Mouse (Mus musculus) midbrain, embryonic 16.5 days (tissue): ENCODE measurements at regions not wholly inside any gene's neighbourhood (a gene's known extent, or its start where the extent isn't known, plus 50 kb on each side); places are given as distances from the start of the nearest gene placed in this dataset.

Experiments
- ATAC-seq: fragments of 200-750 bp; cut with Nextera tagmentation; 2 replicates; pipeline ENCODE4 v1.8.0; 2017; ENCODE audit warnings: moderate TSS enrichment
- H3K27ac ChIP-seq: fragments of 300-500 bp; sonication (generic); 2 replicates; pipeline ENCODE4 v1.5.1; 2014; ENCODE audit warnings: mild to moderate bottlenecking, low read length, mixed read lengths
- H3K27me3 ChIP-seq: fragments of 300-500 bp; sonication (generic); 2 replicates; pipeline ENCODE4 v1.6.1; 2014; ENCODE audit warnings: low read depth, low read length, mixed read lengths; ENCODE audit not compliant: control insufficient read depth, insufficient read depth
- H3K36me3 ChIP-seq: fragments of 300-500 bp; sonication (generic); 2 replicates; pipeline ENCODE4 v1.6.1; 2014; ENCODE audit warnings: mild to moderate bottlenecking, low read length, moderate library complexity, mixed read lengths; ENCODE audit not compliant: control insufficient read depth, insufficient read depth
- H3K4me1 ChIP-seq: fragments of 300-500 bp; sonication (generic); 2 replicates; pipeline ENCODE4 v1.6.1; 2014; ENCODE audit warnings: mild to moderate bottlenecking, low read length, mixed read lengths; ENCODE audit not compliant: control insufficient read depth, insufficient read depth
- H3K4me2 ChIP-seq: fragments of 300-500 bp; sonication (generic); 2 replicates; pipeline ENCODE4 v1.6.1; 2014; ENCODE audit warnings: mild to moderate bottlenecking, low read length, mixed read lengths
- H3K4me3 ChIP-seq: fragments of 300-500 bp; sonication (generic); 2 replicates; pipeline ENCODE4 v1.5.1; 2014; ENCODE audit warnings: low read depth, mild to moderate bottlenecking, low read length, moderate library complexity, mixed read lengths
- H3K9ac ChIP-seq: fragments of 300-500 bp; sonication (generic); 2 replicates; pipeline ENCODE4 v1.6.1; 2014; ENCODE audit warnings: low read depth, low read length, mixed read lengths
- H3K9me3 ChIP-seq: fragments of 300-500 bp; sonication (generic); replicated peaks from 2 replicates; pipeline ENCODE4 v1.6.1; 2014; ENCODE audit warnings: mild to moderate bottlenecking, low read length, mixed read lengths; ENCODE audit not compliant: control insufficient read depth, poor library complexity, severe bottlenecking
- WGBS: fragments of 180-500 bp; shearing (Covaris S2); extraction: QIAGEN DNeasy Blood & Tissue Kit; methylation state at CpG from one replicate; pipeline ENCODE4 v1.1.7; 2014; 5-methylcytosine and 5-hydroxymethylcytosine counted together

DNA sequence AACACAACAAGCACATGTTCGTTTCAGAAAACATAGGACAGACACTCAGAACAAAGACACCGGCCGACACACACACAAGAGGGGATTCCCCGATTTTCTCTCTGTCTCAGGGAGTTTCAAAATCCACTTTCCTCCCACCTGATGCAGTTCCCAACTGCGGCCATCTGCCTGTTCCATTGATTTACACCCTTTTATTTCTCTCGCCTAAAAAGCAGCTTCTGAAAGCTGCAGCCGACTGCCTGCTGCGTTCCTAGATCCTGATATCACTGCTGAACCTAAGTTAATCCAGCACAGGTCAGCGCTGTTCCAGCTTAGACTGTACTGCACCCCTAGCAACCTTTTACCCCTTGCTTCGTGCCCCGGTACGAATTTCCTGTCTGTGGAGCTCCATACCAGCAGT, 237.0 kb downstream of the Impad1 start:
- Histone ChIP-seq H3K4me3 (no peak overlapping the region), H3K9me3 (no peaks in the 10 kb centered on the region), H3K36me3 (no peaks in the 10 kb centered on the region), H3K27me3 (no peaks in the 10 kb centered on the region), H3K27ac (no peak overlapping the region), H3K4me1 (no peaks in the 10 kb centered on the region), H3K4me2 (no peak overlapping the region), H3K9ac (no peak overlapping the region)
- no peak for ATAC-seq
- WGBS, result 78% methylated on average over 12 of the region's 12 CpGs

DNA sequence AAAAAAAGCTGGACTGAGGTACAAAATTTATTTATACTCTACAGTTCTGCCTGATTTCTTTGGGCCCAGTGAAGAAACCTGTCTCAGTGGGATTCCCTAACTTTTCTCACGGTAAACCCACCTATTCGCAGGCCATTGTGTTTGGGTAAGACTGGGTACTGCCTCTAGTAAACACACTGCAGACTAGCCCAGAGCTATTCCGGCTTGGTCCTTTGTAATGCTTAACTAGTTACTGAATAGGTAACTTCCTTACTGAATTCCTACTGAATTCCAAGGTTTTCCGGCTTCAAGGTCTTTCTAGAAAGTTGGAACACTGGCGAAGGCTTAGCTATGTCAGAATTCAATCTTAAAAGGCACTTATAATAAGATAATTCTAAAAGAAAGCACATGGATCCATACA, 242.9 kb downstream of the Impad1 start:
- WGBS, result 84% methylated on average over 5 of the region's 5 CpGs
- H3K4me1 ChIP-seq, result no peaks in the 10 kb centered on the region
- H3K9ac ChIP-seq, result no peak overlapping the region
- H3K27me3 ChIP-seq, result no peaks in the 10 kb centered on the region
- no peaks in the 10 kb centered on the region for H3K9me3 ChIP-seq
- H3K27ac ChIP-seq, result no peak overlapping the region
- H3K36me3 ChIP-seq, result no peaks in the 10 kb centered on the region
- no peak for ATAC-seq
- no peak overlapping the region for H3K4me2 ChIP-seq
- no peak overlapping the region for H3K4me3 ChIP-seq

DNA sequence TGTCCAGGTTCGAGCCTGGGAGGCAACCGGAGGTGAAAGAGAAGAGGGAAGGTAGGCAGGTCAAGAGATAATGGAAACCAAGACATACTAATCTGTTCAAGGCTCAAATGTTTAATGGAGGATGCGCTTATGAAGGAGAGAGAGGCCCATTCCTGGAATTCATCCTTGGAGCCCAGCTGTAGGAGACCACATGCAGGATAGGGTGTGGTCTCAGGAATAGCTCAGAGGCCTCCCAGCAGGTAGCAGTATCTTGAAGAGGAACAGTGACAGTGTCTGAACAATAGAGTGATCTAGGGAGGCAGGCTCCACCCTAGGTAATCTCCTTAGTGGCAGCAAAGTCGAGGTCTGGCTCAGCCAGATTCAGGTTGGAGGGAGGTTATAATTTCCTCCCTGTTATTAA, 243.3 kb downstream of the Impad1 start:
- Histone ChIP-seq H3K36me3 (no peaks in the 10 kb centered on the region), H3K4me2 (no peak overlapping the region), H3K4me1 (no peaks in the 10 kb centered on the region), H3K27ac (no peak overlapping the region), H3K27me3 (no peaks in the 10 kb centered on the region), H3K9me3 (no peaks in the 10 kb centered on the region), H3K9ac (no peak overlapping the region), H3K4me3 (no peak overlapping the region)
- no peak for ATAC-seq
- WGBS, result 76% methylated on average over 4 of the region's 4 CpGs

DNA sequence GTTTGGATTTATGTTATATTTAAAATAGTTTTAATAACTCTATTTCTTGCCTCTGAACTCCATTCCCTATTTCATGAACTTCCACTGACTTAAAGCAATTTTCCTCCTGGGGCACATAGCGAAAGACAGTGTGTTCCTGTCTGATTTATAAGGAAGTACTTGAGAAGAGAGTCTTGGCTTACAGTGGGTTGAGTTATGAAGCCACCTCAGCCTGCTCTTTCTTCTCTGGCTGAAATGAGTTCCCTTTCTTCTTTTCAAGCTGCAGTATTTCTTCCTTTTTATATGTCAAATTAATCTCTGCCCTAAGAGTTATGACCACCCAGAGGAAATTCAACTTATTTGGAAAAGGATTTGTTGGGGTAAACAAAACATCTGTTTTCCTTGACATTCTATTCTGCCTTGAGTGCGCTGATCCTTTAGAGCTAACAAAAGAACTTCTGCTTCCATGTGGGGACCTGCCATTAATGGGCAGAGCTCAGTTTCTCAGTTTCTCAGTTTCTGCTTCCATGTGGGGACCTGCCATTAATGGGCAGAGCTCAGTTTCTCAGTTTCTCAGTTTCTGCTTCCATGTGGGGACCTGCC, 255.9 kb downstream of the Impad1 start:
- WGBS, result 88% methylated on average over 2 of the region's 2 CpGs
- H3K9me3 ChIP-seq, result no peaks in the 10 kb centered on the region
- ATAC-seq, result no peak

DNA sequence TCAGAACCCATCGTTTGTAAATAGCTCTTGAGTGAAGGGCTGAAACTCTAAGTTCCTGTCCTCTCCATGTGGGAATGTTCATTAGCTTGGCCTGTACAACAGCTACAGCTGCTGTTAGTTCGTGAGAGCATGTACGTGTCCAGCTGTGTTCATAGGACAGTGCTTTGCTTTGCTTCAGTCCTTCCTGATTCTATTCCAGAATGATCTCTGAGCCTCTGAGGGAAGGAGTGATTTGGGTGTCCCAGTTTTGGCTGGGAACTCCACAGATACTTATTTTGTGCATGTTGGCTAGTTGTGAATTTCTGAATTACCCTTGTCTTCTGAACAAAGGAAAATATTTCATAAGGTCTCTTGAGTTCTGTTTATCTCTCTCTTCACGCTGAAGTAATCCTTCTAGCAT, 261.0 kb downstream of the Impad1 start:
- ATAC-seq, result no peak
- H3K9me3 ChIP-seq, result no peaks in the 10 kb centered on the region
- H3K9ac ChIP-seq, result no peak overlapping the region
- H3K36me3 ChIP-seq, result no peaks in the 10 kb centered on the region
- H3K27ac ChIP-seq, result no peak overlapping the region
- H3K4me3 ChIP-seq, result no peak overlapping the region
- H3K4me1 ChIP-seq, result no peaks in the 10 kb centered on the region
- no peaks in the 10 kb centered on the region for H3K27me3 ChIP-seq
- no peak overlapping the region for H3K4me2 ChIP-seq
- WGBS, result 82% methylated on average over 4 of the region's 4 CpGs

More for the DNA sequence above, 255.9 kb downstream of the Impad1 start:
- Histone ChIP-seq H3K4me1 (no peaks in the 10 kb centered on the region), H3K27me3 (no peaks in the 10 kb centered on the region), H3K36me3 (no peaks in the 10 kb centered on the region), H3K4me3 (no peak overlapping the region), H3K27ac (no peak overlapping the region), H3K9ac (no peak overlapping the region), H3K4me2 (no peak overlapping the region)

DNA sequence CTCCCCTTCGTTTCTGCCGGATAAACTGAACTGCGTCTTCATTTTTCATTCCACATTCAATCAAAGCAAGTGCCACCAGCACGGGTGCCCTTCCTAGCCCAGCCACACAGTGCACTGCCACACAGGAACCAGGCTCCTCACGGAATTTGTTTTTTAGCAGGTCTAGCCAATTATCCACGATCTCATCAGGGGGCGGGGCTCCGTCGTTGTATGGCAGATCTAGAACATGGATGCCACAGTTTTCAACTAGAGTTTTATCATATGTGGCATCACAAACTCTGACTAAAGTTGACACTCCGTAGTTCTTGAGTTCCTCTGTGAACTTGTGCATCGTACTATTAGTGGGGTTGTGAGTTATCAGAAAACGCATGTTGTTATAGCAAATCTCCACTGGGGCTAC, 264.8 kb downstream of the Impad1 start:
- Histone ChIP-seq H3K4me3 (no peak overlapping the region), H3K27me3 (no peaks in the 10 kb centered on the region), H3K27ac (no peak overlapping the region), H3K9me3 (no peaks in the 10 kb centered on the region), H3K4me1 (no peaks in the 10 kb centered on the region), H3K36me3 (no peaks in the 10 kb centered on the region), H3K4me2 (no peak overlapping the region), H3K9ac (no peak overlapping the region)
- ATAC-seq, result no peak
- 78% methylated on average over 12 of the region's 12 CpGs for WGBS

DNA sequence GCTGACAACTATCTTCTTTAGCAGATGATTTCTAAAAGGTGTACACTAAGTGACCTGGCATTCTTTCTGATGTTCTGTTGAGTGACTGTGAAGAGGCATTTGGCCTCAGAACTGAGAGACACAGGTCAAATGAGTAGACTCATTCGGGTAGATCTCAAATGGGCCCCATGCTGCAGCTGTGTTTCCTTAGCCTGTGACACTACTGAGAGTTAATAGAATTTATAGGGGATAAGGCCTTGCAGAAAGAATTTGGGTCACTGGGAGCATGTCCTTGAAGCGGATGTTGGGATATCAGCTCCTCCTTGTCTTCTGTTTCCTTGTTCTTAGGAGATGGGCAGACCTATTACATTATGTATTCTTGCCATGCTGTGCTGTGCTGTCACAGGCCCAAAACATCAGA, 271.4 kb downstream of the Impad1 start:
- no peaks in the 10 kb centered on the region for H3K36me3 ChIP-seq
- H3K27me3 ChIP-seq, result no peaks in the 10 kb centered on the region
- 86% methylated on average over 2 of the region's 2 CpGs for WGBS
- H3K4me3 ChIP-seq, result no peak overlapping the region
- H3K27ac ChIP-seq, result no peak overlapping the region
- H3K4me2 ChIP-seq, result no peak overlapping the region
- no peaks in the 10 kb centered on the region for H3K9me3 ChIP-seq
- ATAC-seq, result no peak
- H3K9ac ChIP-seq, result no peak overlapping the region
- no peaks in the 10 kb centered on the region for H3K4me1 ChIP-seq

DNA sequence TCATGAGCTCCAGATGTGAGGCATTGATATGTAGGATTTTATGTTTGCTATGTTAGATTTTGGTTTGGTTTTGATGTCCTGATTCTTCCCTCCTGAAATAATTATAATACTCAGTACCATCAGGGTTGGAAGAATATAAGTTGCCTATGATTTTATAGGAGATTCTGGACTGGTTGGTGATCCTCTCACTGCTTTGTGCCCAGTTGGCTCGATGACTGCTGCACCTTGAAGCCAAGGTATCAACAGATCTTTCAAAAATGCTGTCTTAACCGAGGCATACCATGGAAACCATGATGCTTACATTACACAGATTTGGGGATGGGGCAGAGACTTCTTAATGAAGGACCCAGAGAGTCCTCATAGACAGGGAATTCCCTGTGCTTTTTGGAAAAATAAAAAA, 274.4 kb downstream of the Impad1 start:
- H3K27me3 ChIP-seq, result no peaks in the 10 kb centered on the region
- no peak for ATAC-seq
- no peak overlapping the region for H3K9ac ChIP-seq
- H3K27ac ChIP-seq, result no peak overlapping the region
- 80% methylated on average over 2 of the region's 2 CpGs for WGBS
- H3K4me1 ChIP-seq, result no peaks in the 10 kb centered on the region
- H3K4me2 ChIP-seq, result no peak overlapping the region
- H3K36me3 ChIP-seq, result no peaks in the 10 kb centered on the region
- H3K4me3 ChIP-seq, result no peak overlapping the region
- H3K9me3 ChIP-seq, result no peaks in the 10 kb centered on the region

DNA sequence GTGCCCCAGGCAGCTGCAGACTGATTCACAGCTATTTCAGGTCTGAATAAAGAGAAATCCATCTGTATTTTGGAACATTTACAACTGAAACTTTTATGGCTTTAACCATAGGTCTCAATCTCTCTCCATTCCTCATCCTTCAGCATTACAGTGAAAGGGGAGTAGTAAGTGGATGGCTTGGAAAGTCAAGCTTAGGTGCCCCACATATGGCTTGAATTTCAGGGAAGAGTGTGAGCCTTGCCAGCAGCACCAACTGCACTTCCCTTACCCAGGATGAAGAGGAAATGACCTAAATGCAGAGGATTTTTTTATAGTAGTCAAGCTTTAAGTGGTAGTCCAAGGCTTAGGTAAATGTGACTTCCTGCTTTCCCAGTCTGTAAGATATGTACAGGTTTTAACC, 279.8 kb downstream of the Impad1 start:
- Histone ChIP-seq H3K27ac (no peak overlapping the region), H3K9me3 (no peaks in the 10 kb centered on the region), H3K36me3 (no peaks in the 10 kb centered on the region), H3K4me3 (no peak overlapping the region), H3K4me1 (no peaks in the 10 kb centered on the region), H3K27me3 (no peaks in the 10 kb centered on the region), H3K9ac (no peak overlapping the region), H3K4me2 (no peak overlapping the region)
- ATAC-seq, result no peak
